Mouse (Mus musculus): ENCODE data around the gene Cyp2s1.

DNA sequence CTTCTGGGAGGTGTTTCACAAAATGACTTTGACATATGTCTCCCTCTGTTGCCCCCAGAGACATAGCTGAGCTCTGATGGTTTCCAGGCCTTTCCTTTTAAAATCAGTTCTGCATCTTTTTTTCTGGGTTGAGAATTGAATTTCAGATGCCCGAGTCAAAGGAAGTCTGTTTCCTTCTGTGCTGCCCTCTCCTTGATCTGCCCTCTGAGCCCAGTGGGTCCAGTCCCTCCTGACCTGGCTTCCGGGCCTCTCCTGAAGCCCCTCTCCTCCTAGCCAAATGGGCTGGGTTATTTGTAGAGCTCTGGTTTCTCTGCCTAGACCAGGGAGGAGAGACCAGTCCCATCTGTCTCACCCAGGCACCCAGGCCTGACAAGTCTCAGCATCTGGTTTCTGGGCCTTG, 13.5 kb upstream of the Cyp2s1 start:
- TF ChIP-seq CTCF (IDR thresholded peaks at IDR 0.05; ENCODE audit: extremely low read depth, insufficient read depth, low read length) (no peak), POLR2A (IDR thresholded peaks at IDR 0.05; ENCODE audit: extremely low read depth, insufficient read depth, low read length) (no peak)

Data from cortical plate, adult 2 months (tissue).